Mouse (Mus musculus): ENCODE results near the gene Cramp1l.
A peak's percentile ranks its signal among the peaks of the same experiment; 100 is the strongest.

The Cramp1l gene

DNA sequence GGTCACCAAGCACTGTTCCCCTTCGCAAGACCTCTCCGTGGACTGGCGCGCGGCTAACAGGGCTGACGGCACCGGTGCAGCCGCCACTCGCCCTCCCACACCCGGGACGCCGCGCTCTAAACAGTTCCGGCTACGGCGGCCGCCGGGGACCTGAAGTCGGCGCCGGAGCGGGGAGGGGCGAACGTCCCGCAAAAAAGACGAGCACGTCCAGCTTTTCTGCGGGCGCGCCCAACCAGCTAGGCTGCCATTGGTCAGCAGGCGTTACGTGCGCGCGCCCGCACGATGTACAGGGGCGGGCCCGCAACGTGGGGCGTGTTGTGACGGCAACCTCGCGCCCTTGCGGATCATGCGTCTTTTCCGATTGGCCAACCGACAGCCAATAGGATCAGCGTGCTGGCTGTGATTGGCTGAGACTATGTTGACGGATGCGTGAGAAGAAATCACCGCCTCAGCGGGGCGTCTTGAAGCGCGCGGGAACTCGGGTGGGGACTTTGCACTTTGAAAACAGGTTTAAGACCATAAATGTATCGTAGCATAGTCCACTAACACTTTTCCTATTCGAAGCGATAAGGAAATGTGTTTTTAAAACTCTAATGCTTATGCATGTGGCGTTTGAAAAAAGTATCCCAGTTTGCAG lies at the start of gene Cramp1l, which contains the start of gene Ift140:
Cramp1l (minus strand) TSS at position 134 of the 637 bp plus-strand sequence.
Ift140 (plus strand) TSS at position 431 of the 637 bp plus-strand sequence.
- DNase-seq = peak; percentile 98 to 99

DNA sequence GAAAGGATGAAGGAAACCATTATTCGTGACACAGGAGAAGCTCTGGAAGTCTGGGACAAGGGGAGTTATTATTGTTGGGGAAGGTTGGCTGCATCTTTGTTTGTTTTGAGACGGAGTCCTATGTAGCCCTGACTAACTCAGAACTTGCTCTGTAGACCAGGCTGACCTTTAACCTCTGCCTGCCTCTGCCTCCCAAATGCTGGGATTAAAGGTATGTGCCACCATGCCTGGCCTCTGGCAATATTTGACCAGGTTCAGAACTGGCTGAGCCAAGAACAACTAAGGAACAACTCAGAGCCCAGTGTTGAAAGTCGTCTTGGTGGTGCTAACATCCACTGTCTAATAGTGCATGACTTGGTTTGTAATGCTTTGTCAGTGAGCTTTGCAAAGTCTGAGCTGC lies 49.6 kb upstream of the Cramp1l start:
- DNase-seq = no peak

DNA sequence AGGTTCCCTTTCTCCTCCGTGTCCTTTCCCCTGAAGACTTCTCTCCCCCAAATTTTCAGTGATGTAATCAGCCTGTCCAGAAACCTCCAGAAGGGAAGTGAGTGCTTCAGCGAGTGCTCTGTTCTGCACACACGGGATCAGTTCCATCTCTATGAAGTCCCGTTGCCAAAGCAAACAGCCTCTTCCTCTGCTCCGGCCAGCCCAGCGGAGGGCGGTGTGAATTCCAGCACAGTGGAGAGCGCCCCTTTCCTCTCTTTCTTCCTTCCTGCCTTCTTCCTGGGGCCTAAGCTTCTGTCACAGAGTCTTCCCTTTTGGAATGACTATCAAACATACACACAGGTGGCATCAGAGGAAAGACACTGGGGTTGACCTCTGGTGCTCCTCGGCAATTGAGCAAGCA lies 48.8 kb upstream of the Cramp1l start:
- DNase-seq = no peak

DNA sequence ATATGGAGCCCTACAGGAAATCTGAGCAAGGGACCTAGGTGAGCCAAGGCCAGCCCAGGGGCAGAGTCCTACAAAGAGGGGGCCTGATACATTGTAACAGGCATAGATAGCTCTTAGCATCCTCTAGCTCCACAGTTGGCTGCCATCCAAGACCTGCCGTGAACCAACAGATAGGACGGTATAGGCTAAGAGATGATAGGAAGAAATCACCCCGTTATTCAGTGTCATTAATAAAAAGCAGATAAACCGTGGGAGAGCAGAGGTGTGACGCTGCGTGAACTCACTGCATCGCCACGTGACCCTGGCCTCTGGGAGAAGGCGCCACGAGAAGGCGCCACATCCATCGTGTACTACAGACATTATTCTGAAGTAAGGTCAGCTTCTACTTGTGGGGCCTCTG lies 48.3 kb upstream of the Cramp1l start:
- DNase-seq = no peak

DNA sequence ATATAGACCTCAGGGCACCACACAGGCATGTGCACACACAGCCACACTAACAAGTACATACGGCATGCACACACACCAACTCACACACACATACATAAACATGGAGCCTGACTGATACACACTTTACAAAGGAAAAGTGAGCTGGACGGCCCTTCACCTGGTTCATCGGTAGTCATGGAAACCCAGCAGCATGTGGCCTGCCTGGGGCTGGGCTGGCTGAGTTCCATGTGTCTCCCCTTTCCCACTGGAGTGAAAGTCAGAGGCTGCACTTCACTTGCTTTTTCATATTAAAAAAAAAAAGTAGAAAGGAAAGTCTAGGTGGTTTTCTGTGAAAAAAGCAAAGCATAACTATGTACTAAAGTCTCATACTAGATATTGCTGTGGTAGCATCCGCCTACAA lies 47.7 kb upstream of the Cramp1l start:
- no peak for DNase-seq

DNA sequence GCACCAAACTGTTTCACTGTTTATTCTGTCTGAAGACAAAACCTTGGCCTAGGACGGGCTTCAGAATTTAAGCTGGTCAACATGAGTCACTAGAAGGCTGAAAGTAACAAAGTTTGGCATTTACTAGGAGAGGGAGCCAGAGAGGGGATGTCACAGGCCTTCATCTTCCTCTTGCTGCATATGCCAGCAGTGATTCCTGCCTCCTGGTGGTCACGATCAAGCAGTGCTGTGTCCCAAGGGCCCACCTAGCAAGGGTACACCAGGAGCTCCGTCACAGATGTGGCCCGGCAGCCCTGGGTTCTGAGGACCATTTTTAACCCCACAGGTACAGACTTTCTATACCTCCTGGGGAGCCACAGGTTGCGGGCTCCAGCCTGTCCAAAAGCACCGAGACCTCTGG lies 41.5 kb upstream of the Cramp1l start:
- peak; percentile 26 to 31 for DNase-seq

DNA sequence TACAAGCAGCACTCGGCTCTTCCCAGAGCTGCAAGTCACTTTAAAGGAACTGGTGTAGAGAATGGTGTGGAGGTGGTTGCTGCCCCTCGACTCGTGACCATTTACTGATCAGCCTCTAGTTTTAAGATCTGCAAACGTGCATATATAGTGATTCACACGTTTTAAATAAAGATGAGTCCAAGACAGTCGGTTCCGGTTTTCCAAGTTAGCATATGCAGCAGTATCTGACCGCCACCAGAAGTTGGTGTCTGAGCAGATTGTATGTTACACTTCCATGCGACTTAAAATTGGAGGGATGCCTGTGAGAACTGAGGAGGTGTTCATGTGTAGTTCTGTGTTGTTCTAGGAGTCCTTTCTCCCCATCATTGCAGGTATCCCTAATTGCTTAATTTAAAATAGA lies 37.7 kb upstream of the Cramp1l start:
- no peak for DNase-seq

DNA sequence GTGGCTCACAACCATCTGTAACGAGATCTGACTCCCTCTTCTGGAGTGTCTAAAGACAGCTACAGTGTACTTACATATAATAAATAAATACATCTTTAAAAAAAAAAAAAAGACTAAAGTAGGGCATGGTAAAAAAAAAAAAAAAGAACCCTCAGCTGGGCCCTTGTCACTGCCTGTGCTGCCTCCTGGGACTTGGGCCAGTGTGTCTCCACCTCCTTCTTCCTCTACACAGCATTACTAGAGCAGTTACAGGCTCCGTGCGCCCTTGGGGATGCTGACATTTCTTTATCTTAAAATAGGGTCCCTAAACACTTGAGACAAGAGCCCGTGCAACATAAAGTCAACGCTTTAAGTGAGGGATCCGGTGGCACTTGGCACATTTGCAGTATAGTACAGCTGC lies 31.6 kb upstream of the Cramp1l start:
- peak; percentile 34 to 45 for DNase-seq

DNA sequence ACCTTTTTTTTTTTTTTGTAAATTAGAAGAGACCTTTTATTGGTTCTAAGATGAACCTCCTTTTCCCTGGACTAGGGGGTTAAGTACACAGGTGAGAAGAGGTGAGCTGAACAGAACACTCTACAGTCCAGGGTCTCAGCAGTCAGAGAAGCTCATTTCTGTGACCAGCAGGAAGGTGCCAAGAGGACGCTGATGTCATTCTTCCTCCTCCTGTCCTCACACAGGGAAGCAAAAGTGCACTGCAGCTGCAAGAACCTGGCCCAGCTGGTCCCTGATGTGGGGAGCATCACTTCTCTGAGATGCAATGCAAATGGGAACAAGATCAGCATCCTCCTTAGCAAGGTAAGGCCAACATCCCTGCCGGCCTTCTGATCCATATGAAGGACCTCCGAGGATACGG lies 29.7 kb upstream of the Cramp1l start:
- peak; percentile 51 to 56 for DNase-seq

DNA sequence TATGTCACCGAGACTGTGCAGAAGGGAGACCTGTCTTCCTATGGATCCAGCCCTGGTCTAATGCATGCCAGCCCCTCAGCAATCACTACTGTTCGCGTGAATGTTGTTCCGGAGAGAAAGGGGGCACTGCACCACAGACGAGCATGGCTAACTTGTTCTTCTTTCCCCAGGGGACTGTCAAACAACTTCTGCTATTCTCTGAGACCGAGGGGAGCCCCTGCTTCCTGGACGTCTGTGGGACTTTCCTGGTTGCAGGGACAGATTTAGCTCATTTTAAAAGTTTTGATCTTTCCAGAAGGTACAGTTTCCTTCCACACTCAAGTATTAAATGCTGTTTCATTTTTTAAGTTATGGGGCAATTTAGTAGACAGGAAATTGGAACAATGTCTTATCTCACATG lies 29.3 kb upstream of the Cramp1l start:
- peak; percentile 70 to 78 for DNase-seq

DNA sequence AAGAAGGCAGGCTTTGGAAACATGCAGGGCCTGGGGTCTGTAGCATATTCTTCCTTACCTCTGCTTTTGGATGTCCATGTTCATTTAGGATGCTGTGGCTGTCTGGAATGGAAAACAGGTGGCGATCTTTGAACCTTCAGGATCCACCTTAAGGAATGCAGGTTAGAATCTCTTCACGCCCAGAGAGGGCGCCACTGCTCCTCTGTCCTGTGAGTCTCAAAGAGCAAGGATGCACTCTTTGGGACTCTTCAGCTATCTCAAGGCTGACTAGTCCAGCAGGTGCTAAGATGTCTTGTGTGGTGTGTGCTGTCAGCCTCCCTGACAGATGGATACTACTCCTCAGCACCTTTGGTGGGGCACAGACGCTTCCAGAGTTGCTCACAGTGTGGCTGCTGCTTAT lies 20.6 kb upstream of the Cramp1l start:
- peak; percentile 57 to 58 for DNase-seq

DNA sequence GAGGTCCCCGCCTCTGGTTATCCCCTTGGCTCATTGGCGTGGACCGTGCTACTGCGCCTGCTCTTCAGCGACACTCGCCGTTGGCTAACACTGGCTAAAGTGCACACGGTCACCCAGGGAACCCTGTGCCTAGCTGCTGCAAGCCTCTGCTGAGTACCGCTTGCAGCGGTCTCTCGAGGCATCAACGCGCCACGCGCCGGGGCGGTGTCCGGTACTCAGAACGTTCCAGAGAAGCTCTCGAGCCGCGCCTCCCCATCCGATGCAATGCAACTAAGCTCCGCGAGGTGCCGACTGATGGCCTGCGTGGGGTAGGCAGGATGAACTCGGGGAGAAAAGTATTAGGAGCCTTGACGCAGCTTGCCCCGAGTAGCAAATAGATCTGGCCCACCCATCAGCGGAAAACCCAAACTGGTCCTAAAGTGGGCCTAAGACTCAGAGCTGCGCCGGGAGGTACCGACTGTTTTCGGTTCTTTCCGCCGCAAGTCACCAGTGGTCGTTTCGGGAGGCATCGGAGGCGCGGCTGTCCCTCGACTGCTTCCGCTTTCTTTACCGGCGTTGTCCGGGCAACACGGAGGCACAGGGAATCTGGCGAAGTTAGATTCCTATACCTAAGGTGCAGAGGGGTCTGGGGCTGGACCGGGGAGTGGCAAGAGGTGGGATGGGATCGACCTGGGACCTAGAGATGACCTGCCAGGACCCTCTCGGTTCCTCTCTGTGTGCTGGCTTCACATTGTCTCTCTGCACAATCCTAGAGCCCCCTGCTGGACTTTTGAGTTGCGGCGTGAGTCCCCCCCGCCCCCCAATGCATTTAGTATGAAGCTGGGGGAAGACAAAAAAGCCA lies 924 bp upstream of the Cramp1l start:
- peak; percentile 75 to 78 for DNase-seq

DNA sequence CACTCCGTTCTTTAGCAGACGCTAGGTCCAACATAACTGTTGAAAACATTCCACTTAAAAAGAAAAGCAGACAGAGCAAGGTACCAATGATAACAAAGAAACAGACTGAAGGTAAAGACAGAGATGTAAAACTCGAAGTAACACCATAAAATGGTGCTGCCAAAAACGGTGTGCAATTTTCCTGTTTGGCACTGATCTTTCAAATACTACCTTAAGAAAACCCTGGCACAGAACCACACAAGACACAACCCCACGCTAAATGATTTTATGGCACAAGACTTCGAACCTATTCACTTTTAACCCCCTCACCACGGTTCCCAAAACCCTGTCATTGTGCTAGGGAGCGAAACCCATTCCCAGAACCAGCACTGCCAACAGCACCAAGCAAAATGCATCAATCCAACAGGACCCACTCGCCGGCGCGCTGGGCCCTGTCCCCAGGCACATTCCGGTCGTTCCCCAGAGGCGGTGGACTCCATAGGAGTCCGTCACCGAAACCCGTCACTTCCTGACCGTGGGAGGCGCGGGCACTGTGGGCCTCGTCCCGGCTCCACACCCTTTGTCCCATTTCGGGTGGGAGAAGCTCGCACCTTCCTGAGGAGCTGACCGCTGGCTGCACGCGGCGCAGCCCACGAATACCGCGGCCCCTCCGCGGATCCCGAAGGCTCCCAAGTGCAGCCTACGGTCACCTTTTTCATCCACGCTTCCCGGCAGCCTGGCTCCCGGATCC lies 582 bp downstream of the Cramp1l start:
- peak; percentile 22 to 27 for DNase-seq

DNA sequence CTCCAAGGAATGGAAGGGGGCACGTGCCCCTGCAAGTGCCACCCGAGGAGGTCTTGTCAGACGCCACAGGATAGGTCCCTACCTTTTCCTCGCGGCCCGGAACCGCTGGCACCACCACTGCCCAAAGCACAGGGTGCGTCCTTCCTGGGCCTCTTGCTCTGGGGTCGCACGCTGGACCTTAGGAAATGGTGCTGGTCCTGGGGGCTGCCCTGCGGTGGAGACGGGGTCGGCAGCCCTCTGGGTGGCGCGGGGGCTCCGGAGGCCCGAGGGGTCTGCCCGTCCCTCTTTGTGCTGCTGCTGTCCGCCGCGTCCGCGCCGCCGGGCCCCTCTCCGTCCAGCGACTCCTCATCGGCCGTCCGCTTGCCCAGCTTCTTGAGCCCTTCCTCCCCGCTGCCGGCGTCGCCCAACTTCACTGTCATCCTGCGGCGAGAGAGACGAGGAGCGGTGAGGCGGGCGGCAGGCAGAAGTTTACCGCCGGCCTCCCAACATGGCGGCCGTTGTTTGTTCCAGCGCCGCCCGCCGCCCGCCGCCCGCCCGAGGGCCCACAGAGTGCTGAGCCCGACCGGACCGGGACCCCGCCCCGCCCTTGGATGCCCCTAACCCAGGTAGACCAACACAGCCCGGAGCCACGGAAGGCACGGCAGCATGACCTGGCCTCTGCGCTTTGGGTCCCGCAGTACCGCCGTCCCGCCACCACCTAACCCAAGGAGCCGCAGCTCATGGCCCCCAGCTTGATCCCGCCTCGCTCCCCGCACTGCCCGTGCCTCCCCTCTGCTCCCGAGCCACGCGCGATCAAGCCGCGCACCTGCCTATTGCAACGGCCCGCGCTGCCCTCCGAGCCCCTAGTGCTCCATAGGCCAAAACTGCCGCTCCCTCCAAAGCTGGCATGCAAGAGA lies 1.7 kb downstream of the Cramp1l start:
- DNase-seq = peak; percentile 41 to 50

DNA sequence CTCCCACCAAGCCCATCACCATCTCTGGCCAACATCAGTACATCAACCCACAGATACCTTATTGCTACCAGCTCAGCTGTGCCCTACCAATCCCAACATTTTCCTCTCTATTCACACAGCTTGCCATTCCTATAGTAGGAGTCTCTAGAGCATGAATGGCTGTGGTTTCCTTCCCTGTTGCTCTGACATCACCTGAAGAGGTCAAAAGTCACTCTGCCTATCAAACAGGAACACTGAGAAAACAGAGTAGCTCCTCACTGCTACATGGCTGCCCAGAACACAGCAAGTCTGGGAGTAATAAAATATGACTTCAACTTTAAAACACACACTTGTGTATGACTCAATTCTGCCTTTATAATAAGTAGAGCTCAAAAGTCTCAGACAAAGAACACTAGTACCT lies 8.1 kb downstream of the Cramp1l start:
- no peak for DNase-seq

DNA sequence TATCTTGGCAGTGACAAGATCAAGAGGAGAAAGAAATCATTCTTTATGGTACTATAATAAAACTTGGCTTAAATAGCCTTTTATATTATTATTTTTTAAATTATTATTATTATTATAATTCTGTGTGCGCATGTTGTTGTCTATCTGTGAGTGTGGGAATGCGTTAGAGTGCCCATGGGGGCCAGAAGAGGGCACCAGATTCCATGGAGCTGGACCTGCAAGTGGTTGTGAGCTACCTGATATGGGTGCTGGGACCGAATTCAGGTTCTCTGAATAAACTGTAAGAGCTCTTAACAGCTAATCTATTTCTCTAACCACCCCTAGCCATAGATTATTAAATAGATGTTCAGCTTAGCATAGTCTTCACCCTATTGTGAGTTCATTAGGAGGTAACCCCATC lies 10.5 kb downstream of the Cramp1l start:
- peak in 1 of 2 experiments; percentile 6 for DNase-seq

DNA sequence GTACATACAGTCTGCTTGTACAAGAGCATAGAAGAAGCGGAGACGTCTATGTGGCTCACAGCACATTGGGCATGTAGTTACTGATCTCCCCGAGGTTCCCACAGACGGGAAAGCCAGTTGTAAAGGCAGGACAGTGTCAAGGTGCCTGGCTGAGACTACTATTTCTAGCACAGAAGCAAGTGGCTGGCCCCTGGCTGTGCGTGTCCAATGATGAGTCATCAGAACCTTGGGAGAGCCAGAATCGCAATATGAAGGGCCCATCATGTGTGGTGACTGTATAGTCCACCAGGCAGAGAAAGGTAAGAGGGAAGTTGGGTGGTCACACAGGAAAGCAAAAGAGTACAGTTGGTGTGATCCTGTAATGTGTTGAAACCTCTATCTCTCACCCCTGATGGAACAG lies 20.9 kb downstream of the Cramp1l start:
- no peak for DNase-seq

DNA sequence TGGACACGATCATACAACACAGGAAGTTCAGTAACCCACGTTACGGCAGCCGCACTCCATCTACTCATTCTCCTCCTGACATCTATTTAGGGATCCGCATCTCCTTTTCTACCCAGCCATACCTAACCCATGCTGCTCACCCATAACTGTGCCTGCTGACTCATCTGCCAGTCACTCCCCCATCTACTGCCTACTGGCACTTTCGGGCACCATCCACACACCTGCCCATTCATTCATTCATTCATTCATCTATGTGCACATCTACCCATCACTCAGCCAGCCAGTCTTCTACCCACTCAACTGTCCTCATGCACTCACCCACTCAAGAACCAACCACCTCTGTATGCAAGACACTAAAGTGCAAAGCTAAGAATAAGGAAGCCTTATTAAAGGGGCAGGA lies 28.4 kb downstream of the Cramp1l start:
- no peak for DNase-seq

DNA sequence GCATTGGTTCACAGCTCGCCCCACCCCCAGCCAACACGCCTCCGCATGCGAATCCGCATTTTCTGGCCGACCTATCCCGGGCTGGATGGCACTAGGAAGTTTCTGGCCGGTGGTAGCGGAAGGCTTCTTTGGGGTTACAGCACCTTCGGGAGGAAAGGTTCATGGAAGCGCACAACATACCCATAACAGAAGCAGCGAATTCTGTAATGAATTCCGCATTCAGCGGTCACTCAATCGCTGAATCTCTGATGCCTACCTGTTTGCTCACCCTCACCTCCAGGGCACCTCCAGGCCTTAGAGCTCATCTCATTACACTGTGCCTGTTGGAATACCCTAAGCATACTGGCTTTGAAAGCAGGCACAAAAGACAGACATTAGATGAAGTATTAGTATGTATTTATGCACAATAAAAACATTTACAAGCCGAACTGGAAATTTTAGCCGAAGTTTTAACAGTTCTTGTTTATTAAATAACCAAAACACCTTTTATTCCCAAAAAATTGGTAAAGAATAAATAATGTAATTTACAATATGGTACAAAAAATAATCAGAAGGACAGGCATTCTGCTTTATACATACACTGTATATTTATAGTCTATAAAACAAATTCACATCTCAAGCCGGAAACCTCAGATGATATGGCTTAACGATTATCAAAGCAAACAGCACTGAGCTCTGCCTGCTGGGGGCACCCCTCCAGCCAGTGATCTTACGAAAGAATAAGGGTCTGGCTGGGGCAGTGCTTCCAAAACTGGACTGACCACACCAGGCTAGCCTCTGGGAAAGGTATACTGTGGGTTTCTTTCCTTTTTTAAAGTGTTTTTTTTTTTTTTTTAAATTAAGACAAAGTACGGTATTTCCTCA lies 54.5 kb downstream of the Cramp1l start:
- DNase-seq = peak; percentile 14 to 21

DNA sequence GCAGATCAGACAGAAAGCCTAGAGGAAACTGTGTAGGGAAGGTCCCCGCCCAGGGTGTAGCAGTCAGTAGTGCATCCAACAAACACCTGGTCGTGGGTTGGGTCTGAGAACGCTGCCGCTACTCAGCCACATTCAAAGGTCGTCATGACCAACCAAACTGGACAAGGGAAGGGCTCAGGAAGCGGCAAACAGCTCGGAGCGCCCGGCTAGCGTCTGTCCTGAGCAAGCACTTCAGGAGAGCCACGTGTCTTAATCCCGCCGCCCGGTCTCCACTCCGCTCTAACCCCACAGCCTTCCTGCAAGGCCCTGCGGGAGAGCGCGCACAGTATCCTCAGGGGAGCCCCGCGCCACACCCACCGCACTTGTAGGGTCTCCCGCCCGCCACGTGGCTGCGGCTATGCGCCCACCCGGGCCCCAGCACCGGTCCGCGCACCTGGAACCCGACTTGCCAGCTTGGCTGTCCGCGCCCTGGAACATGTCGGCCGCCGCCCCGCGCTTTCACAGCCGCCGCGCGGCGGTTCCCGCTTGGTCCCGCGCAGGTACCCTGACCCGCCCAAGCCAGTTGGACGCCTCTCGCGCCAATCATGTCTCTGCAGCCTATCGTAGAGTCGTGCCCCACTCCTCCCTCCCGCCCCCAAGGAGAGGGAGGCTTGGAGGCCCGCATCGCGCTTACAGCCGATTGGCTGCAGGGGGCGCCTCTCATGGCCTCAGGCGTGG lies 55.3 kb downstream of the Cramp1l start, which contains the start of gene Jpt2:
Jpt2 (minus strand) TSS at position 555 of the 717 bp plus-strand sequence.
- peak; percentile 94 to 95 for DNase-seq

DNA sequence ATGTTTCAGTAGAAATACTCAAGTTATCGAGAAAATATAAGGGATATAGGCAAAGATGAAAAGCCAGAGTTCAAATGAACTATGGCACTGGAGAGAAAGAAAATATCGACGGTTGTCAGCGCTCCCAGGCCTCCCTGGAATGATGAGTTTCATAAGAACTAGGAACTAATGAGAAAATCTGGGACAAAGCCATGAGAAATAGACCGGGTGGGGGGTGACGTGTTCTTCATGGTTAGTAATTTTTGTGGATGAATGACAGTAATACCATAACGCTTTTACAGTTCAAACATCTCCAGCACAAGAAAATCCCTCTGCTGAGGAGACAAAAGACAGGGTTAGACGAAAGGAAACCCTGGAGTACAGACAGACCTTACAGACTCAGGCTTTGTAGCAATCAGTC lies 56.2 kb downstream of the Cramp1l start:
- no peak for DNase-seq
